Mouse (Mus musculus): ENCODE measurements around the gene Fgf22. TPM values are rescaled to one million over a fixed set of nuclear protein-coding genes. Genes with fewer than 3 reads are reported as not detected.

Gene Fgf22
- polyA plus RNA-seq, 1 experiment from 2014 or later, result 0.09 TPM

DNA sequence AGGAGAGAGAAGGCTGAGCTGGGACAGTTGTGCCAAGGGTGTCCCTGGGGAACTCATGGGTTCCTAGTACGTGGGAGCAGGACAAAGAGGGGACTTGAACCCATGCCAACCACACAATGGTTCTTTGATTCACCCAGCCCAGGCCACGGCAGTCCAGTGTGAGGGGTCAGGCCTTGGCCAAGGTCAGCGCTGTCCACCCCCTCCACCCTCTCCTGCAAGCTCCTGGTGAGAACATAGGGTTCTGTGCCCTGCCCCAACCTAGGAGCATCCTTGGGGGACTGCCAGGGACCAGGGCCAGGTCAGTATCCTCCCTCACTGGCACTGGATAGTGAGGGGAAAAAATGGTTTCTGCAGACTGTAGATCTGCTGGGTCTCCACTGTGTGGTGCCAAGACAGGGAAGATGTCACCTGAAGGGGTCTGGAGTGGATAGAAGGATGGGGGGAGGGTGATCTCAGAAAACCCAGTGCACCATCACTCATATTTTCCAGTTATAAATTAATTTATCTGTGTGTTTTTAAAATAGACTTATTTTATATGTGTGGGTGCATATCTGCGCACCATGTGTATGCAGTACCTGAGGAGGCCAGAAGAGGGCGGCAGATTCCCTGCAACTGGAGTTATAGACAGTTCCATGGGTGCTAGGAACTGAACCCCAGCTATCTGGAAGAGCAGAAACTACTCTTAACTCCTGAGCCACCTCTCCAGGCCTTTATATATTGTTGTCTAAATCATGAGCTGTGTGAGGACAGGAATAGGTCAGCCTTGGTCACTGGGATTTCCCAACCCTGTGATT lies 19.8 kb downstream of the Fgf22 start:
- no peak overlapping the region for H3K9ac ChIP-seq
- WGBS, result 68% methylated on average over 5 of the region's 5 CpGs
- no peaks in the 10 kb centered on the region for H3K36me3 ChIP-seq
- no peaks in the 10 kb centered on the region for H3K27me3 ChIP-seq (replicated peaks)
- peaks cover 28% of the 10 kb centered on the region for H3K4me1 ChIP-seq (replicated peaks)
- no peak overlapping the region for H3K4me2 ChIP-seq (replicated peaks)
- H3K9me3 ChIP-seq, result no peaks in the 10 kb centered on the region
- H3K4me3 ChIP-seq (replicated peaks), result no peak overlapping the region
- no peak overlapping the region for H3K27ac ChIP-seq
- no peak for ATAC-seq

DNA sequence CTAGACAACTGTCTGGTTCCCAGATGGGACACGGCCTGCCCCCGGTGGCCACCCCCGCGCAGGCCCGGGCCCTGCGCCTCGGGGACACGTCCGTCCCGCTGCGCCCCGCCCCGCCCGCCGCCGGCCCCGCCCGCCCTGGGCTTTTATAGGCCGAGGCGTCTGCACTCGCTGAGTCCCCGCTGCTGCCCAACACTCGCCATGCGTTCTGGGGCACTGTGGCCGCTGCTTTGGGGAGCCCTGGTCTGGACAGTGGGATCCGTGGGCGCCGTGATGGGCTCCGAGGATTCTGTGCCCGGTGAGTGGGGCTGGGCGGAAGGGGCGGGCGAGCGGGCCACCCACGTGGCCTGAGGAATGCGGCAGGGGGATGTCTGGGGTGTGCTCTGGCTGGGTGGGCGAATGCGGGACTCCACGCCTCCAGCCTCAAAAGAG lies 22.2 kb downstream of the Fgf22 start, which contains the start of gene Fstl3:
Gene Fstl3 (plus strand): TSS at position 170 of the 429 bp plus-strand sequence.
- peak within 1 kb of the TSS; percentile 86 for H3K4me2 ChIP-seq (replicated peaks)
- no peaks in the 10 kb centered on the region for H3K27me3 ChIP-seq (replicated peaks)
- no peaks in the 10 kb centered on the region for H3K36me3 ChIP-seq
- ATAC-seq, result no peak
- H3K9me3 ChIP-seq, result no peaks in the 10 kb centered on the region
- H3K9ac ChIP-seq, result peak within 1 kb of the TSS; percentile 69
- peaks cover 42% of the 10 kb centered on the region for H3K4me1 ChIP-seq (replicated peaks)
- peak within 1 kb of the TSS; percentile 54 for H3K4me3 ChIP-seq (replicated peaks)
- 1% methylated on average over 39 of the region's 39 CpGs for WGBS
- peak within 1 kb of the TSS; percentile 54 for H3K27ac ChIP-seq

DNA sequence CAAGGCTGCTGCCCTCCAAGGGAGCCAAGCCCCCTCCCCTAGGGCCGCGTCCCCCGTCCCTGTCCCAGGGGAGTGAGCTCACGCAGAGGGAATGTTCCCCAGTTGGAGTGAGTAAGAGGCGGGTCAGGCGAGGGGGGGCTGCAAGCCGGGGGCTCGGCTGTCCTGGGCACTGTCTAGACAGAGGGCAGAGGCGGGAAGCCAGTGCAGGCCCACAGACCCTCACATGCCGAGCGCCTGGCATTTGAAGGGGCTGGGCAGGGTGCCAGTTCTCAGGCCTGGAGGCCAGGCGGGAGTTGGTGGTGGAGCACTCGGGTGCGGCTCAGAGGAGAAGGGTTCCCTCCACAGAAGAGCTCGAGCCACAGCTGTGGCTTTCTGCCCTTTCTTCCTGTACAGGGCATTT lies 23.1 kb downstream of the Fgf22 start:
- 11% methylated on average over 15 of the region's 15 CpGs for WGBS
- H3K4me2 ChIP-seq (replicated peaks), result peak overlapping the region; percentile 86
- peak; percentile 2; the same call in 1 of the 2 replicates for ATAC-seq
- H3K36me3 ChIP-seq, result no peaks in the 10 kb centered on the region
- peak overlapping the region; percentile 54 for H3K27ac ChIP-seq
- H3K9ac ChIP-seq, result 0 out of 2 replicates have a peak overlapping the region, but pooled peaks have one; percentile 69
- peaks cover 42% of the 10 kb centered on the region for H3K4me1 ChIP-seq (replicated peaks)
- peak overlapping the region; percentile 54 for H3K4me3 ChIP-seq (replicated peaks)
- H3K27me3 ChIP-seq (replicated peaks), result no peaks in the 10 kb centered on the region
- H3K9me3 ChIP-seq, result no peaks in the 10 kb centered on the region

DNA sequence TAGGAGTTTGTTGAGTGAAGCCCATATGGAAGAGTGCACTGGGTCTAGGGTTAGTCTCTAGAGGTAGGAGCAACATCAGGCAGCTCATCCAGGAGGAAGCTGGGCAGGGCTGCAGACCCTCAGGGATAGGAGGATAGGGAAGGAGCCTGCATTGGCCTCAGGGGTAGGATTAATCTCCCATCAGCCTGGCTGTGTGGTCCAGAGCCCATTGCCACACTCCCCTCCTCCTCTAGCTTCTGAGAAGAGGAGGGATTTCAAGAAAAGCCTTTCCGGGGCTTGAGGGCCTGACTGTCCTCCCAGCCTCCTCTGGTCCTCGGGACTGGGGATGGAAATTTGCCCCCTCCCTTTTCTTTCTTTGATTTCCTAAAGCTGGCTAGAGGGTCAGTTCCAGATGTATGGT lies 24.3 kb downstream of the Fgf22 start:
- H3K4me2 ChIP-seq (replicated peaks), result no peak overlapping the region

DNA sequence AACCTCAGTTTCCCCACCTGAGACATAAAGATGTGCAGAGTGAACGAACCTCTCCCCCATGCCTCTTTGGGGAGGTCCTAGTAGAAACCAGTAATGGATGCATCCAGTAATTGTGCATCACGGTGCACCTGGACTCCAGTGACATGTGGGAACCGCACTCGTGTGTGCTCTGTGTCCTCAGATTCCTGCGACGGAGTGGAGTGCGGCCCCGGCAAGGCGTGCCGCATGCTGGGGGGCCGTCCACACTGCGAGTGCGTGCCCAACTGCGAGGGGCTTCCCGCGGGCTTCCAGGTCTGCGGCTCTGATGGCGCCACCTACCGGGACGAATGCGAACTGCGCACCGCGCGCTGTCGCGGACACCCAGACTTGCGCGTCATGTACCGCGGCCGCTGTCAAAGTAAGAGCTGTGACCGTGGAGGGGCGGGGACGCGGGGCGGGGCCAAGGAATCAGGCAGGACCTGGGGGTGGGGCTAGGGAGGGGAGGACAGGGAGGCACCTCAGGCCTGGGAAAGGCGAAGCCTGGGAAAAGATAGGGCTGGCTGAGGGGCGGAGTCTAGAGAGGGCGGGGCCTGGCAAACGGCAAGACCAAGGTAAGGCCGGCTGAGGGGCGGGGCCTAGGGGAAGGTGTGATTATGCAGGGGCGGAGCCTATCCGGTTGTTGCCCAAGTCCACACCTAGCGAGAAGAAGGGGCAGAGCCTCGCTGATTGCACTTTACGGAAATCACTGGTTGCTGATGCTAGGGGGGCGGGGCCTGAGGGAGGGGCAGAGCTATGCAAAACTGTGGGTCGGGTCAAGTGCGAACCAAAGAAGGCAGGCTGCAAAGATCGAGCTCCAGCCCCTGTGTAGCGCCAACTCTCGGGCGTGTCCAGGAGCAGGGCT lies 25.1 kb downstream of the Fgf22 start:
- Histone ChIP-seq H3K27me3 (replicated peaks) (no peaks in the 10 kb centered on the region), H3K4me2 (replicated peaks) (peak overlapping the region; percentile 82), H3K9ac (0 out of 2 replicates have a peak overlapping the region, but pooled peaks have one; percentile 36), H3K27ac (peak overlapping the region; percentile 63; the same call in 1 of the 2 replicates), H3K4me1 (replicated peaks) (peaks cover 42% of the 10 kb centered on the region), H3K9me3 (no peaks in the 10 kb centered on the region), H3K4me3 (replicated peaks) (peak overlapping the region; percentile 46), H3K36me3 (no peaks in the 10 kb centered on the region)
- ATAC-seq, result peak; percentile 92
- 2% methylated on average over 54 of the region's 55 CpGs for WGBS

More for the DNA sequence above, 24.3 kb downstream of the Fgf22 start:
- H3K4me3 ChIP-seq (replicated peaks), result no peak overlapping the region
- 21% methylated on average over 2 of the region's 2 CpGs for WGBS
- peaks cover 42% of the 10 kb centered on the region for H3K4me1 ChIP-seq (replicated peaks)
- H3K9me3 ChIP-seq, result no peaks in the 10 kb centered on the region
- H3K27ac ChIP-seq, result 0 out of 2 replicates have a peak overlapping the region, but pooled peaks have one; percentile 7
- ATAC-seq, result no peak
- no peaks in the 10 kb centered on the region for H3K27me3 ChIP-seq (replicated peaks)
- no peaks in the 10 kb centered on the region for H3K36me3 ChIP-seq
- H3K9ac ChIP-seq, result no peak overlapping the region

DNA sequence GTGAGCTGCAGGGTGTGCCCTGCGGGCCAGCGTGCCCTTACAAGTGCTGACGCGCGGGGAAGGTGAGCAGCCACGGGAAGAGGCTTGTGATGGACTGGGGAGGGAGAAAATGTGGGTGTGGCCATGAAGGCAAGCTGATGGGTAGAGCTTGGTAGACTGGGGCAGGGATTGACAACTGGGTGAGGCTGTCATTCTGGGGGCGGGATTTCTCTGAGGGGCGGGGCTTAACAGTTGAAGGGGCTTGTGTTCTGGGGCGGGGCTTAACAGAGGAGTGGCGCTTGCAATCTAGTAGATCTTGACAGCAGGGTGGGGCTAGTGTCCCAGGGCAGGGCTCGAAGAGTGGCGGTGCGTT lies 25.8 kb downstream of the Fgf22 start:
- no peaks in the 10 kb centered on the region for H3K36me3 ChIP-seq
- H3K27ac ChIP-seq, result peak overlapping the region; percentile 63; the same call in 1 of the 2 replicates
- H3K9ac ChIP-seq, result no peak overlapping the region
- H3K9me3 ChIP-seq, result no peaks in the 10 kb centered on the region
- H3K4me3 ChIP-seq (replicated peaks), result peak overlapping the region; percentile 46
- under 1% methylated on average over 13 of the region's 13 CpGs for WGBS
- H3K4me2 ChIP-seq (replicated peaks), result peak overlapping the region; percentile 82
- no peak for ATAC-seq
- peaks cover 42% of the 10 kb centered on the region for H3K4me1 ChIP-seq (replicated peaks)
- H3K27me3 ChIP-seq (replicated peaks), result no peaks in the 10 kb centered on the region

DNA sequence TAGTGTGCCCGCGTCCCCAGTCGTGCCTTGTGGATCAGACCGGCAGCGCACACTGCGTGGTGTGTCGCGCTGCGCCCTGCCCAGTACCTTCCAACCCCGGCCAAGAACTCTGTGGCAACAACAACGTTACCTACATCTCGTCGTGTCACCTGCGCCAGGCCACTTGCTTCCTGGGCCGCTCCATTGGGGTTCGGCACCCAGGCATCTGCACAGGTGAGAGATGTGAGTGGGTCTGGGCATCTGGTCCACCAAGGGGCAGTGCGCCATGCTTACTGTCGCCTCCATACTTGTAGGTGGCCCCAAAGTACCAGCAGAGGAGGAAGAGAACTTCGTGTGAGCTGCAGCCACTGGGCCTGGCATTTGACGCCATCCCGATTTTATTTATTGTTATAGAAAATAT lies 26.3 kb downstream of the Fgf22 start:
- ATAC-seq, result no peak
- H3K27me3 ChIP-seq (replicated peaks), result no peaks in the 10 kb centered on the region
- H3K4me2 ChIP-seq (replicated peaks), result peak overlapping the region; percentile 82
- H3K27ac ChIP-seq, result no peak overlapping the region
- H3K36me3 ChIP-seq, result no peaks in the 10 kb centered on the region
- H3K9me3 ChIP-seq, result no peaks in the 10 kb centered on the region
- no peak overlapping the region for H3K9ac ChIP-seq
- WGBS, result 29% methylated on average over 21 of the region's 21 CpGs
- peak overlapping the region; percentile 46 for H3K4me3 ChIP-seq (replicated peaks)
- peaks cover 42% of the 10 kb centered on the region for H3K4me1 ChIP-seq (replicated peaks)

DNA sequence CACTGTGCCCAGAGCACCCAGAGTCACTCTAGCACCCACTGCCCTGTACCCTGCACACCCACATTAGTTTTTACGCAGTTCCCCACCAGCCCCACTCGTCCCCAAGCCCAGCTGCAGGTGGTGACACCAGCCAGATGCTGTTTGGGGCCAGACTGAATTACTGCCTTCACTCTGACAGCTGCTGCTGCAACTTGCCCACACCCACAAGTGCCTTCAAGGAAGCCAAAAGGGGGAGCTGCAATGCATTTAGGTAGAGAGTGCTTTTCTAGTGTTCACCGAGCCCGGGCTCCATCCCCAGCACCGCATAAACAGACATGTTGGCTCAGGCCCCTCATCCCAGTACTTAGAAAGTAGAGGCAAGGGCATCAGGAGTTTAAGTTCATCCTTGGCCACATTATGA lies 27.1 kb downstream of the Fgf22 start:
- Histone ChIP-seq H3K27me3 (replicated peaks) (no peaks in the 10 kb centered on the region), H3K27ac (no peak overlapping the region), H3K4me3 (replicated peaks) (no peak overlapping the region), H3K4me2 (replicated peaks) (no peak overlapping the region), H3K4me1 (replicated peaks) (peaks cover 39% of the 10 kb centered on the region), H3K9ac (no peak overlapping the region), H3K36me3 (no peaks in the 10 kb centered on the region), H3K9me3 (no peaks in the 10 kb centered on the region)
- 60% methylated on average over 5 of the region's 5 CpGs for WGBS
- no peak for ATAC-seq

DNA sequence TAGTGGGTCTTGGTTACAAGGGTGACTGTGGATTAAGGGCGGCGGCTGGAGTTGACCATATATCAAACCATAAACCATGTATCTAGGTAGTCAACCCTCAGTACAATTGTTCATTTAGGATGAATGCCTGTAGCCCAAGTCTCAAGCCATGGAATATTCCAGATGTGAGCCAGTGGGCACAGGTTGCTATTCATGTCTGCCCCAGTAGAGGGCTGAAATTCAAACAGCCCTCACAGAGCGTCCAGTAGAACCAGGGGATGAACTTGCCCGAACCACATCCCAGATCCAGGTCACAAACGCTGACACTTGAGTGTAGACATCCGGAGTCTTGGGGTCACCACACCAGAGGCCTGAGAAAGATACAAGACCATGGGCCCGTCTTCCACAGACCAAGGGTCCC lies 28.2 kb downstream of the Fgf22 start:
- no peaks in the 10 kb centered on the region for H3K27me3 ChIP-seq (replicated peaks)
- no peak overlapping the region for H3K4me3 ChIP-seq (replicated peaks)
- no peaks in the 10 kb centered on the region for H3K36me3 ChIP-seq
- peaks cover 29% of the 10 kb centered on the region for H3K4me1 ChIP-seq (replicated peaks)
- 56% methylated on average over 7 of the region's 7 CpGs for WGBS
- no peaks in the 10 kb centered on the region for H3K9me3 ChIP-seq
- H3K27ac ChIP-seq, result no peak overlapping the region
- no peak overlapping the region for H3K9ac ChIP-seq
- ATAC-seq, result no peak
- no peak overlapping the region for H3K4me2 ChIP-seq (replicated peaks)

DNA sequence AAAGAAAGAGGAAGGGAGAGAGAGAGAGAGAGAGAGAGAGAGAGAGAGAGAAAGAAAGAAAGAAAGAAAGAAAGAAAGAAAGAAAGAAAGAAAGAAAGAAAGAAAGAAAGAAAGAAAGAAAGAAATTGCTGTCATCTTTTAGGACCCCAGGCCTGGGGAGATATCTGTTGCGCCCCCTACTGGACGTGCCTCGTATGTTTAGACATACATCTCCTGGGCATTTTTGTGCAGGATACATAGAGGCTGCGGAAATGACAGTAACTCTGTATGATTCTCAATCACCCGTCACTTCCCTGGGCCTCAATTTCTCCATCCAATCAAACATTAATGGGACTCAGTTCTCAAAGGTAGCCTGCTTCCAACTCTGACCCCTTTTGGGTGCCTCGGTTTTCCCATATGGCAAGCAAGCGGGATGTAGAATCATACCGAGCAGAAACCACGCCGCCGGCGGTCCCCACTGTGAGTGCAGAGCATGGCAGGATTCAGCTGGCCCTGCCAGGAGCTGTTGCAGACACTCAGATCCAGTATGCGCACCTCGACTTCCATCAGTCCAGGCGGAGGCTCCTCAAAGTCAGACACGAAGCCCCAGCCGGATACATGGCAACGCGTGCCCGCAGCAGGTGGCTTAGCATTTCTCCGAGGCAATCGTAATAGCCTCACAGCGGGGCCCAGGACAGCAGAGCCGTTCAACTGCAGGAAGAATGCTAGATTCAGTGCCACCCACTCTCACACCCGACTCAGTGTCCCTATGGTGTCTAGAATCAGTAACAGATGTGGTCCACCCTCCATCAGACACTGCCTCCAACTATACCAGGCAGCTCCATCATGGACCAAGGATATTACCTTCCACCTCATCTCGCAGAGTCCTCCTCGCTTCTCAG lies 29.3 kb downstream of the Fgf22 start:
- no peak overlapping the region for H3K9ac ChIP-seq
- H3K27ac ChIP-seq, result no peak overlapping the region
- 43% methylated on average over 27 of the region's 27 CpGs for WGBS
- no peak for ATAC-seq
- no peak overlapping the region for H3K4me3 ChIP-seq (replicated peaks)
- no peaks in the 10 kb centered on the region for H3K36me3 ChIP-seq
- no peaks in the 10 kb centered on the region for H3K9me3 ChIP-seq
- H3K4me1 ChIP-seq (replicated peaks), result peaks cover 18% of the 10 kb centered on the region
- H3K27me3 ChIP-seq (replicated peaks), result no peaks in the 10 kb centered on the region
- no peak overlapping the region for H3K4me2 ChIP-seq (replicated peaks)

DNA sequence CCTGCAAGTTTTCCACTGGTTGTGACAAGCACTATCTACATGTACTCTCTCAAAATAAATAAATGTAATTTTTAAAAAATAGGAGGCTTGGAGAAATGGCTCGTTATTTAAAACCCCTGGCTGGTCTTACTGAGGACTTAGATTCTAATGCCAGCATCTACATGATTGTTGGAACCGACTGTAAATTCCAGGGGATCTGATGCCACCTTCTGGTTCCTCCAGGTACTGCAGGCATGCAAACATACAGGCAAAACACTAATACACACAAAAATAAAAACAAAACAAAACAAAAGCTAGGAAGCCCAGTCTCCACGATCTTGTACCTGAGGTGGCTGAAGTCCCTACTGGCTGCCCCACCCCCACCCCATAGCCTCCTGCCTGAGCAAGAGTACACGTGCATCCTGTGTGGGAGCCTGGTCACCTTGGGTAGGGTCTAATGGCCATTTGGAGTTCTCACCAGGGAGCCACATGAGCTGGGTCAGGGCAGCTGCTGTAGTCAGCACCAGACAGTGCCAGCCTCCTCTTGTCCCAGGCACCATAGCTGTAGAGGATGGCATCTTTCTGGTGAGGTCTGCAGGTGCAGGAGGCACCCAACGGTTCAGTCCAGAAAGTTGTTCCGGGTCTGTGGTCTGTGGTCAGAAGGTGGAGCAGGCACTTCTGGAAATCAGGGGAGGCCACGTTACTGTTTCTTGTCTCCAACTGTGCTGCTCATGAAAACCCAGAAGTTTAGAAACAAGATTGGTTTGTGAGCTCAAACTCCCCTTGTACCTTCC lies 33.7 kb downstream of the Fgf22 start:
- Histone ChIP-seq H3K4me2 (replicated peaks) (no peak overlapping the region), H3K27ac (no peak overlapping the region), H3K4me3 (replicated peaks) (no peak overlapping the region), H3K4me1 (replicated peaks) (0 out of 2 replicates have a peak, but pooled peaks cover 2% of the 10 kb centered on the region), H3K9me3 (no peaks in the 10 kb centered on the region), H3K36me3 (no peaks in the 10 kb centered on the region), H3K27me3 (replicated peaks) (no peaks in the 10 kb centered on the region), H3K9ac (no peak overlapping the region)
- WGBS, result 35% methylated on average over 7 of the region's 7 CpGs
- ATAC-seq, result no peak

All from intestine, embryonic 15.5 days (tissue).